Mouse (Mus musculus) liver, embryonic 11.5 days (tissue): ENCODE measurements at regions not wholly inside any gene's neighbourhood (a gene's known extent, or its start where the extent isn't known, plus 50 kb on each side); places are given as distances from the start of the nearest gene placed in this dataset.

Experiments used
- ATAC-seq: fragments of 200-750 bp; cut with Nextera tagmentation; replicated peaks from 2 replicates; pipeline ENCODE4 v1.8.0; 2017; ENCODE audit warnings: moderate number of reproducible peaks, mild to moderate bottlenecking, moderate TSS enrichment, moderate library complexity; ENCODE audit not compliant: low FRiP score
- DNase-seq: peaks from one replicate; pipeline ENCODE4 v3.0.0-alpha.2; 2017; ENCODE audit warnings: low spot score
- H3K27ac ChIP-seq: fragments of 300-500 bp; sonication (generic); 2 replicates; pipeline ENCODE4 v1.5.1; 2014; ENCODE audit warnings: mild to moderate bottlenecking, low read depth, low read length, control low read depth
- H3K27me3 ChIP-seq: fragments of 300-500 bp; sonication (generic); replicated peaks from 2 replicates; pipeline ENCODE4 v1.6.1; 2014; ENCODE audit warnings: low read length, mixed read lengths; ENCODE audit not compliant: control insufficient read depth, insufficient read depth
- H3K36me3 ChIP-seq: fragments of 300-500 bp; sonication (generic); 2 replicates; pipeline ENCODE4 v1.6.1; 2014; ENCODE audit warnings: mild to moderate bottlenecking, low read length, moderate library complexity, mixed read lengths; ENCODE audit not compliant: control insufficient read depth, insufficient read depth
- H3K4me1 ChIP-seq: fragments of 300-500 bp; sonication (generic); replicated peaks from 2 replicates; pipeline ENCODE4 v1.6.1; 2014; ENCODE audit warnings: low read length, mixed read lengths; ENCODE audit not compliant: control insufficient read depth, insufficient read depth
- H3K4me2 ChIP-seq: fragments of 300-500 bp; sonication (generic); 2 replicates; pipeline ENCODE4 v1.6.1; 2014; ENCODE audit warnings: mild to moderate bottlenecking, control low read depth, moderate library complexity
- H3K4me3 ChIP-seq: fragments of 300-500 bp; sonication (generic); 2 replicates; pipeline ENCODE4 v1.5.1; 2014; ENCODE audit warnings: low read depth, low read length, control low read depth
- H3K9ac ChIP-seq: fragments of 300-500 bp; sonication (generic); 2 replicates; pipeline ENCODE4 v1.6.1; 2014; ENCODE audit warnings: low read depth, low read length, control low read depth
- H3K9me3 ChIP-seq: fragments of 300-500 bp; sonication (generic); 2 replicates; pipeline ENCODE4 v1.6.1; 2016; ENCODE audit warnings: low read length, inconsistent platforms, mixed read lengths; ENCODE audit not compliant: control insufficient read depth
- WGBS: fragments of 180-500 bp; shearing (Covaris S2); extraction: QIAGEN DNeasy Blood & Tissue Kit; methylation state at CpG from one replicate; pipeline ENCODE4 v1.1.7; 2014; 5-methylcytosine and 5-hydroxymethylcytosine counted together

DNA sequence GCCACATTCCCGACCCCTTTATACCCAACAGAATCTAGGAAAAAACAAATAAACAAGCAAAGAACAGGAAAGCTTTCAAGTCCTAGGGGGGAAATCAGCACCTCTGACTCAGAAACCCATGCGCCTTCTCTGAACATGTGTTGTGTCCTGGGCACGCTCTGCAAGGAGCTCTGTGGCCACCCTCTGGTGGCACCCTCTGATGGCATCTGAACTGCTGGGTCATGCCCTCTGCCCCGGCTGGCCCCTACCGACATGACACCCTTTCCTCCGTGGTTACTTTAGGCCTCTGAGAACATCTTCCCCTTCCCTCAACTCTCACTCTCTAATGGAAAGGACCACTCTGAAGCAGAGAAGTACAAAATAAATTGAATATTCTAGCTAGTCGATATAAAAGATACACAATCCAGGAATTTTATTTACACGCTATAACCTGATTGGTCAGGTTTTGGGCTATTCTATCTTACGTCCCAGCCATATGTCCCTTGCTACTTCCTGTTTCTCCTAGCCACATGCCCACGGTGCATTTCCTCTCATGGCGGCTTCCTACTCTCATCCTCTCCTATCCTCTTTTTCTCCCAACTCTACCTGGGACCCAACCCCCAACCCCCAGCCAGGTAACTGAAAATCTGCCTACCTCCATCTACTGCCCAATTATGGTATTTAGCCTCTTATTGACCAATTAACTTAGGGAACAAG is 248.5 kb downstream of the Setd4 start:
- H3K4me3 ChIP-seq: no peak overlapping the region
- H3K4me2 ChIP-seq: no peak overlapping the region
- no peaks in the 10 kb centered on the region; the same call in 1 of the 2 replicates for H3K27me3 ChIP-seq
- no peak for ATAC-seq
- WGBS: 67% methylated on average over 11 of the region's 11 CpGs
- H3K9me3 ChIP-seq: no peaks in the 10 kb centered on the region
- no peak for DNase-seq
- H3K9ac ChIP-seq: no peak overlapping the region
- H3K27ac ChIP-seq: no peak overlapping the region
- no peaks in the 10 kb centered on the region for H3K36me3 ChIP-seq
- H3K4me1 ChIP-seq: no peaks in the 10 kb centered on the region

DNA sequence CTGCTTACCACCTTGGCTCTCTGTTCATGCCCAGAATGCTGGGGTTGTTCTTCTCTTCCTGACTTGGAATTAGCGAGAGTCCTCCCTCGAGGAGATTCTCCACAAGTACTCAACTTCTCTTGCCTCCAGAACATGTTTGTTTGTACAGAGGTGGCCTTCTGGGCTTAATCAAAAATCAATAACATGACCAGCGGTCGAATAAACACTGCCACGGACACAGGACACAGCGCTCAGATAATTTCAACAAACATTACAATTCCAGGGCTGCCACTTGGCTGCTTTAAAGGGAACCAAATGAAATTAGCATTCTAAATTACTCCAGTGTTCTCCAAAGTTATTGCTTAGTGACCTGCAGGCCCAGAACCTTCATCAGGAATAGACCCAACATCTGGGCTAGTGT is 249.9 kb downstream of the Setd4 start:
- WGBS: 73% methylated on average over 6 of the region's 6 CpGs
- ATAC-seq: no peak
- no peak overlapping the region for H3K4me3 ChIP-seq

DNA sequence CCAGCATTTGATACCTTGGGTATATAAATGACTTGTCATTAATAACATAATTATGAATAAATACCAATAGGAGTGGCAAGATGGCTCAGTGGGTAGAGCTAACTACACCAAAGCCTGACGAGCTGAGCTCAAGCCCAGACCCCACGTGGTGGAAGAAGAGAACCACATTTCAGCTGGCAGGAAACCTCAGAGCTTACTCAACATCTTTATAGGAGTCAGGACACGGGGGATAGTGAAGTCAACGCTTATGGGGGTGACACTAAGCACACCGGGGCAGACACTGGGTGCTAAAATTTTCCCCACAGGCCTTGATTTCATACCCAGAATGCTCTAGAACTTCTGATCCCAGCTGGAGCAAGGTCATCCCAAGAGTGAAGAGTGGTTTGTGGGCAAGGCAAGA is 259.3 kb downstream of the Setd4 start:
- WGBS: 50% methylated on average over 5 of the region's 5 CpGs
- no peaks in the 10 kb centered on the region for H3K27me3 ChIP-seq
- no peak overlapping the region for H3K4me2 ChIP-seq
- no peaks in the 10 kb centered on the region for H3K4me1 ChIP-seq
- no peak overlapping the region for H3K27ac ChIP-seq
- H3K36me3 ChIP-seq: no peaks in the 10 kb centered on the region
- no peak overlapping the region for H3K4me3 ChIP-seq
- ATAC-seq (no peak), DNase-seq (no peak)
- H3K9me3 ChIP-seq: no peaks in the 10 kb centered on the region
- H3K9ac ChIP-seq: no peak overlapping the region

More for the DNA sequence above, 249.9 kb downstream of the Setd4 start:
- Histone ChIP-seq H3K27ac (no peak overlapping the region), H3K36me3 (no peaks in the 10 kb centered on the region), H3K4me1 (no peaks in the 10 kb centered on the region), H3K27me3 (no peaks in the 10 kb centered on the region; the same call in 1 of the 2 replicates), H3K9ac (no peak overlapping the region), H3K9me3 (no peaks in the 10 kb centered on the region), H3K4me2 (no peak overlapping the region)
- DNase-seq: no peak

DNA sequence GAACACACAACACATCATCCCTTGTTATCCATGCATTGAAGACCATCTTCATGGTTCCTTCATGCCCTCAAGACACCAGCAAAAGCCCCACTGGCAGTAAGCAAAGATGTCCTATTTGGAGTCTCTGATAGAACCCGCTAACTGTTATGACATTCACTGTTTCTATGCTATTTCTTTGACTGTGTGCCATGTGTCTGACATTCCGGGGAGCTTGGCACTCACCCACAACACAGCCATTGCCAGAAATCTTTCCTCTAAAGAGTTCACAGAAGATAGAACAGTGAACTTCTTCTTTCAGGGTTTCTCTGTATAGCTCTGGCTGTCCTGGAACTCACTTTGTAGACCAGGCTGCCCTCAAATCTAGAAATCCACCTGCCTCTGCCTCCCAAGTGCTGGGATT is 261.2 kb downstream of the Setd4 start:
- ATAC-seq (no peak), DNase-seq (no peak)
- H3K36me3 ChIP-seq: no peaks in the 10 kb centered on the region
- no peak overlapping the region for H3K4me2 ChIP-seq
- H3K4me1 ChIP-seq: no peaks in the 10 kb centered on the region
- H3K27ac ChIP-seq: no peak overlapping the region
- H3K27me3 ChIP-seq: no peaks in the 10 kb centered on the region
- H3K9ac ChIP-seq: no peak overlapping the region
- H3K4me3 ChIP-seq: no peak overlapping the region
- WGBS: 73% methylated on average over 2 of the region's 2 CpGs
- H3K9me3 ChIP-seq: no peaks in the 10 kb centered on the region

DNA sequence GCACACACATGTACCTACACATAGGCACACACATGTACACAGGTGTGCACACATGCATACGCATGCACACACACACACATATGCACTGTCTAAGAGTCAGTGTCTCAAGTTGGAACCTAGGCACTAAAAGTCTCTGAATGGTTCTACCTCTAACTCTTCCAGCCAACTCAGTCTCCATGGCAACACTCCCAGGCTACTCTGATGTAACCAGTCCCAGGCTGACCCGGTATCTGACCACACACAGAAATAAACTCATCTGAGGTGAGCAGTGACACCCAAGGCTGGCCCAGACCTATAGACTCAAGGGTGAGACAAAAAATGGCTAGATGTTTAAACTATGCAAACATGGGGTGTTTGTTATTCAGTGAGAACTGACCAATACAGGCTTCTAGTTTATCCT is 262.1 kb downstream of the Setd4 start:
- no peak for DNase-seq
- 75% methylated on average over 2 of the region's 2 CpGs for WGBS
- ATAC-seq: no peak; the same call in 1 of the 2 replicates

DNA sequence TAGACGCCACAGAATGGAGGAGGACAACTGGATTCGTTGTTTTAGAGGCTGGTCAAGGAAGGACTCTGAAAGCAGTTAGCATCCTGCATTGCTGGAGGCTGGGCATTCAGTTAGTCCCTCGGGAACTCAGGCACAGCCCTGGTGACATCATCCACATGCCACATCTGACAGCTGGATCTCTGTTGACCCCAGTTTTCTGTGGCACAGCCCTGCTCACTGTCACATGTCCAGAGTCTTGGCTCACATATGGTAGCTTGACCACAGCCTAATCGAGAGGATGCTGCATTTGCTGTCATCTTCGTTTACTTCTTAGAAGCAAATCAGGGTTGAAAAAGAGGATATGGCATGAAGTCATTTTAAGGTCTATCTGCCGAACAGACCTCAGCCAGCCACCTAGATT is 265.1 kb downstream of the Setd4 start:
- no peak overlapping the region for H3K4me2 ChIP-seq
- H3K36me3 ChIP-seq: no peaks in the 10 kb centered on the region
- WGBS: 63% methylated on average over 6 of the region's 6 CpGs
- H3K27me3 ChIP-seq: peaks cover 3% of the 10 kb centered on the region
- no peak overlapping the region for H3K27ac ChIP-seq
- no peak overlapping the region for H3K9ac ChIP-seq
- H3K9me3 ChIP-seq: no peaks in the 10 kb centered on the region
- no peaks in the 10 kb centered on the region for H3K4me1 ChIP-seq
- ATAC-seq (no peak), DNase-seq (no peak)
- H3K4me3 ChIP-seq: no peak overlapping the region

More for the DNA sequence above, 262.1 kb downstream of the Setd4 start:
- no peaks in the 10 kb centered on the region for H3K9me3 ChIP-seq
- no peaks in the 10 kb centered on the region for H3K36me3 ChIP-seq
- H3K4me1 ChIP-seq: no peaks in the 10 kb centered on the region
- H3K27ac ChIP-seq: no peak overlapping the region
- H3K4me2 ChIP-seq: no peak overlapping the region
- no peak overlapping the region for H3K4me3 ChIP-seq
- no peaks in the 10 kb centered on the region for H3K27me3 ChIP-seq
- H3K9ac ChIP-seq: no peak overlapping the region

DNA sequence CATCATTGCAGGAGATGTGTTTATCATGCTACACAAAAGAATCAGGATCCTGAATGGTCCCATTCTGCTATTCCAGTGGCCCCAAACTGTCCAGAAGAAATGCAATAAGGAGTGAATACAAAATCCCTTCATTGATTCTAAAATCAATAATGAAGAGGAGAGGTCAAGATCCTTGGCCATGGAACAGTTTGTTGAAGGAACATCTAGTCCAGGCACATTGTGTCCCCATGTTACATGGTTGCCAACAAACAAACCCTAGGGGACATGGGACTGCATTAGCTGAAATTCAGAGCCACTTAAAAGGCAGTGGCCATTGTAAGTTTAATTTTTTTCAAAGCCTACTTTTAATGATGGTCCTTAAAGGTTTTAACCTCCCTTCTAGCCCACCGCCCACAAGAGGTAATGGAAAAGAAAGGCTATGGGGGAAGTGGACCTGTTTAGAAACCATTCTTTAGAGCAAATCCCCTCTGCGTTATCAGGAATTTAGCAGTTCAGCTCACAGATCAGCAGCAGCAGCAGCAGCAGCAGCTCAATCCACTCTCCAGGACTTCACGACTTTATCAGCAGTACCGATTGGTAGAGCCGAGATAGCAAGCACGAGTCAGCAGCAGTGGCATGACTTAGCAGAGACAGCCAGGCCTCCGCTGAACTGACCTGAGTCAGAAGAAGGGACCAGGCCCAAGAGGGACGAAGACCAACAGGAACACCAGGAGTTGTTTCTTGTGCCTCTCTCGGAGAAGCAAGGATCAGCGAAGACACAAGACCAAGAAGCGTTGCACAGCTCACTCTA is 268.3 kb downstream of the Setd4 start:
- H3K4me1 ChIP-seq: no peaks in the 10 kb centered on the region
- DNase-seq: peak; percentile 40
- no peak overlapping the region for H3K4me2 ChIP-seq
- no peaks in the 10 kb centered on the region for H3K9me3 ChIP-seq
- peak; percentile 81 for ATAC-seq
- H3K36me3 ChIP-seq: no peaks in the 10 kb centered on the region
- H3K4me3 ChIP-seq: no peak overlapping the region
- H3K27me3 ChIP-seq: peaks cover 3% of the 10 kb centered on the region
- 44% methylated on average over 11 of the region's 11 CpGs for WGBS
- no peak overlapping the region for H3K27ac ChIP-seq
- no peak overlapping the region for H3K9ac ChIP-seq

DNA sequence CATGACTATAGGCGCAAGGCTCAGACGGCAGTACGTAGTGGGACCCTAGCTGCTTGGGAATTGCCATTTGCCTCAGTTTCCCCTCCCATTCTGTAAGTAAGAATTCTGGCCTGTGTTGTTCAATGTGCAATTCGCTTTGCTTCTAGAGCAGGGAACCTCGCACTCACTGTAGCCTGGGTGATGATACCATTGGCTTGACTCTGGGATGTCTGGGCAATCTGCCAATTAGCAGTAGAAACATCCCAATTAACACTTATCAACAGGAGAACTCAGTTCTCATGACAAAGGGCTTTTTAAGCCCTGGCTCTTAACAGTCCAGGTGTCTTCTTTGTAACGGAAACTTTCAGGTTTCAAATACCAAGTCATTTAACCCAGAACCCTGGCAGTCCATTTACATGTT is 270.2 kb downstream of the Setd4 start:
- no peak for DNase-seq
- H3K4me2 ChIP-seq: no peak overlapping the region
- H3K4me1 ChIP-seq: no peaks in the 10 kb centered on the region
- WGBS: 78% methylated on average over 6 of the region's 6 CpGs
- peaks cover 3% of the 10 kb centered on the region for H3K27me3 ChIP-seq
- H3K9ac ChIP-seq: no peak overlapping the region
- H3K4me3 ChIP-seq: no peak overlapping the region
- no peak overlapping the region for H3K27ac ChIP-seq
- H3K36me3 ChIP-seq: no peaks in the 10 kb centered on the region
- no peaks in the 10 kb centered on the region for H3K9me3 ChIP-seq
- ATAC-seq: no peak
